7 mouse cellular contexts compared by ENCODE assay signal in genomic region chr17:34589681-34590101, GRCm38 (mm10). TPM values are rescaled to one million over a fixed set of nuclear protein-coding genes. Genes with fewer than 3 reads are reported as not detected.
DNase-seq lines count a peak whose midpoint lies in the region; ATAC-seq and TF ChIP-seq lines count a peak whose summit lies in the region.

Gene Gpsm3 (plus strand): TSS chr17:34589806.

- no peak for TF ChIP-seq EP300 in CH12.LX (IDR thresholded peaks at IDR 0.05; ENCODE audit: low read length)

- peak within 1 kb of the TSS; percentile 85 for H3K27ac ChIP-seq in CH12.LX (ENCODE audit: insufficient read depth, low read depth)
- H3K27ac ChIP-seq in intestine, embryonic 14.5 days (ENCODE audit: low read depth): peak within 1 kb of the TSS; percentile 95
- no peak within 1 kb of the TSS for H3K27ac ChIP-seq in olfactory bulb, adult 2 months (ENCODE audit: insufficient read depth, low read depth, low read length)

- dilution Hi-C loops in CH12.LX (cut with MboI; ENCODE audit: extremely low pct_ligation_motif_present, extremely low pct_unique_long_range_greater_than_20kb, low sequenced_read_pairs): no loop called here

- no peaks in the 10 kb centered on the region for H3K27me3 ChIP-seq in CH12.LX (replicated peaks)
- no peaks in the 10 kb centered on the region for H3K27me3 ChIP-seq in intestine, embryonic 14.5 days (replicated peaks; ENCODE audit: control insufficient read depth, insufficient read depth, low read length)

- ATAC-seq in intestine, embryonic 14.5 days (replicated peaks; ENCODE audit: low FRiP score, low TSS enrichment, low read depth): no peak

- TF ChIP-seq RAD21 in CH12.LX (IDR thresholded peaks at IDR 0.05; ENCODE audit: low read depth, low read length): no peak

- peak; percentile 65 for TF ChIP-seq POLR2A in CH12.LX (IDR thresholded peaks at IDR 0.05; ENCODE audit: low read depth, low read length)
- peak; percentile 73; the same call in 1 of the 2 replicates for TF ChIP-seq POLR2A in lung, adult 2 months (IDR thresholded peaks at IDR 0.05; ENCODE audit: borderline replicate concordance, extremely low read depth, low read depth, low read length)
- no peak for TF ChIP-seq POLR2A in olfactory bulb, adult 2 months (IDR thresholded peaks at IDR 0.05; ENCODE audit: insufficient read depth, low read depth, low read length)

- peak within 1 kb of the TSS; percentile 73 for H3K4me2 ChIP-seq in CH12.LX (ENCODE audit: insufficient read depth, low read depth, poor library complexity, severe bottlenecking)
- peak within 1 kb of the TSS; percentile 31 for H3K4me2 ChIP-seq in intestine, embryonic 14.5 days (ENCODE audit: low read length)

- peaks cover 6 to 15% of the 10 kb centered on the region in 2 experiments for H3K36me3 ChIP-seq in CH12.LX (replicated peaks in 1 of 2; ENCODE audit: control insufficient read depth in 1 of 2, insufficient read depth in 1 of 2, low read length in 1 of 2)
- H3K36me3 ChIP-seq in intestine, embryonic 14.5 days (ENCODE audit: control insufficient read depth, insufficient read depth, low read length): peaks cover 5% of the 10 kb centered on the region

- no peaks in the 10 kb centered on the region; the same call in 1 of the 2 replicates for H3K79me2 ChIP-seq in CH12.LX (replicated peaks; ENCODE audit: control insufficient read depth, extremely low read depth, insufficient read depth, poor library complexity, severe bottlenecking)

- H3K4me3 ChIP-seq in CH12.LX (replicated peaks in 1 of 3; ENCODE audit: low read depth in 2 of 3, low read length in 2 of 3, poor library complexity in 1 of 3): peak within 1 kb of the TSS; percentile 51 to 88 (median 82)
- no peak within 1 kb of the TSS for H3K4me3 ChIP-seq in intestine, embryonic 14.5 days (ENCODE audit: low read depth, low read length)
- peak within 1 kb of the TSS; percentile 56 for H3K4me3 ChIP-seq in lung, adult 2 months (replicated peaks; ENCODE audit: extremely low read depth, low read depth, low read length)
- H3K4me3 ChIP-seq in olfactory bulb, adult 2 months (ENCODE audit: insufficient read depth, low read depth, low read length): 0 out of 2 replicates have a peak within 1 kb of the TSS, but pooled peaks have one; percentile 21

- TF ChIP-seq CTCF in CH12.LX (conservative IDR thresholded peaks at IDR 0.05 in 1 of 2, IDR thresholded peaks at IDR 0.05 in 1 of 2; ENCODE audit: low read depth in 2 of 2, low read length in 2 of 2): no peak
- TF ChIP-seq CTCF in lung, adult 2 months (IDR thresholded peaks at IDR 0.05; ENCODE audit: insufficient read depth, low read length): no peak
- no peak for TF ChIP-seq CTCF in olfactory bulb, adult 2 months (IDR thresholded peaks at IDR 0.05; ENCODE audit: insufficient read depth, low read depth, low read length)

- peaks cover 8 to 47% of the 10 kb centered on the region in 2 experiments; a peak in 2 of 4 replicates for H3K4me1 ChIP-seq in CH12.LX (ENCODE audit: control insufficient read depth in 1 of 2, insufficient read depth in 2 of 2)
- H3K4me1 ChIP-seq in intestine, embryonic 14.5 days (replicated peaks; ENCODE audit: control insufficient read depth, insufficient read depth, low read length): peaks cover 57% of the 10 kb centered on the region
- peaks cover 19% of the 10 kb centered on the region for H3K4me1 ChIP-seq in lung, adult 2 months (ENCODE audit: control insufficient read depth, insufficient read depth, low read length)
- peaks cover 47% of the 10 kb centered on the region for H3K4me1 ChIP-seq in olfactory bulb, adult 2 months (ENCODE audit: control insufficient read depth, insufficient read depth, low read length)

- in situ Hi-C loops in CH12.LX (cut with MboI; ENCODE audit: low pct_ligation_motif_present, low pct_unique_long_range_greater_than_20kb, low sequenced_read_pairs): no loop called here

- H3K9ac ChIP-seq in CH12.LX (ENCODE audit: insufficient read depth, low read depth): peak within 1 kb of the TSS; percentile 67
- no peak within 1 kb of the TSS for H3K9ac ChIP-seq in intestine, embryonic 14.5 days (ENCODE audit: low read length)

- intact Hi-C loops in left cerebral cortex, postnatal 14 days (cut with DNase I): loop anchor here (5.0 kb wide), 1 partner anchor 467 kb away; the partner anchor contains the start of gene Brd2

- no peaks in the 10 kb centered on the region for H3K9me3 ChIP-seq in CH12.LX (replicated peaks; ENCODE audit: low read length)
- no peaks in the 10 kb centered on the region for H3K9me3 ChIP-seq in intestine, embryonic 14.5 days (ENCODE audit: control insufficient read depth, low read length)

- 15% methylated on average over 7 of the region's 7 CpGs for WGBS in intestine, embryonic 14.5 days
- WGBS in lung, adult 2 months: 10% methylated on average over 7 of the region's 7 CpGs
- WGBS in olfactory bulb, adult 2 months: 55% methylated on average over 7 of the region's 7 CpGs

- DNase-seq in CH12.LX (ENCODE audit: extremely low read depth) (peak; percentile 60), NIH3T3 (ENCODE audit: low read depth) (peak; percentile 20)
- no peak for DNase-seq in gonadal fat pad, adult 2 months (ENCODE audit: low read depth)
- no peak for DNase-seq in intestine, embryonic 14.5 days (ENCODE audit: low spot score)
- DNase-seq in lung, adult 2 months: peak; percentile 46
- no peak for DNase-seq in left cerebral cortex, postnatal 14 days (ENCODE audit: low spot score in 2 of 2)

TF ChIP-seq in CH12.LX, 34 proteins besides CTCF, POLR2A, EP300 and RAD21:
- peak; percentile 92; the same call in 1 of the 2 replicates for TF ChIP-seq SIN3A (IDR thresholded peaks at IDR 0.05; ENCODE audit: low read length)
- TF ChIP-seq HCFC1 (IDR thresholded peaks at IDR 0.05; ENCODE audit: low read depth, low read length): peak; percentile 68
- no peak for TF ChIP-seq SMC3 (IDR thresholded peaks at IDR 0.05; ENCODE audit: low read depth, low read length)
- TF ChIP-seq TCF12 (IDR thresholded peaks at IDR 0.05; ENCODE audit: low read depth, low read length): peak; percentile 47; the same call in 1 of the 2 replicates
- peak; percentile 59; the same call in 1 of the 2 replicates for TF ChIP-seq ZMIZ1 (IDR thresholded peaks at IDR 0.05; ENCODE audit: low read depth, low read length)
- TF ChIP-seq MAZ (IDR thresholded peaks at IDR 0.05; ENCODE audit: low read depth, low read length): peak; percentile 75
- peak; percentile 85 for TF ChIP-seq ELF1 (IDR thresholded peaks at IDR 0.05; ENCODE audit: low read depth, low read length)
- no peak for TF ChIP-seq USF2 (conservative IDR thresholded peaks at IDR 0.05; ENCODE audit: low read depth, low read length)
- peak; percentile 49; the same call in 1 of the 2 replicates for TF ChIP-seq IRF4 (IDR thresholded peaks at IDR 0.05; ENCODE audit: low read depth, low read length)
- TF ChIP-seq TBP (conservative IDR thresholded peaks at IDR 0.05; ENCODE audit: low read depth, low read length): 0 out of 2 replicates have a peak, but pooled peaks have one; percentile 33
- peak; percentile 58; the same call in 1 of the 2 replicates for TF ChIP-seq NELFE (IDR thresholded peaks at IDR 0.05; ENCODE audit: low read depth, low read length)
- TF ChIP-seq MXI1 (IDR thresholded peaks at IDR 0.05; ENCODE audit: low read depth, low read length): peak; percentile 72
- peak; percentile 75 for TF ChIP-seq CHD2 (IDR thresholded peaks at IDR 0.05; ENCODE audit: low read length)
- no peak for TF ChIP-seq KAT2A (IDR thresholded peaks at IDR 0.05; ENCODE audit: insufficient replicate concordance, low read length)
- no peak for TF ChIP-seq MYC (IDR thresholded peaks at IDR 0.05; ENCODE audit: low read depth, low read length)
- peak; percentile 24; the same call in 1 of the 2 replicates for TF ChIP-seq ETS1 (conservative IDR thresholded peaks at IDR 0.05; ENCODE audit: low read depth, low read length)
- TF ChIP-seq POLR2AphosphoS2 (IDR thresholded peaks at IDR 0.05; ENCODE audit: low read depth, low read length): no peak

RNA-seq across cellular contexts. Expression of gene Gpsm3, which starts in this region (rescaled TPM):
- 14.9 and 18.2 TPM in 2 replicates for total RNA-seq in CH12.LX (2012; rRNA removed)
- total RNA-seq in CH12.LX (2014; rRNA removed): 8.5 and 13.0 TPM in 2 replicates
- polyA plus RNA-seq in CH12.LX (2012; ENCODE audit: insufficient read length, low read depth): 38.7 and 52.6 TPM in 2 replicates
- 10.0 and 10.1 TPM in 2 replicates for polyA plus RNA-seq in gonadal fat pad, adult 2 months (2012; rRNA removed)
- polyA plus RNA-seq in intestine, embryonic 14.5 days (2014; fragmentation: Nextera tagmentation; extraction: Ambion mirVana): 10.3 and 12.6 TPM in 2 replicates
- 32.2 and 35.6 TPM in 2 replicates for polyA plus RNA-seq in lung, adult 2 months (2012; rRNA removed)
- polyA plus RNA-seq in olfactory bulb, adult 2 months (2012; ENCODE audit: insufficient read depth, insufficient read length, low replicate concordance, missing spikeins): not detected in 2 replicates
- 1 to 10 TPM; 3.2 to 3.4 TPM for total RNA-seq in left cerebral cortex, postnatal 14 days (2021)

Comparison
In these comparisons a context has a peak if more than half of its experiments do, and no peak if none do; other contexts are left out.
1. DNase-seq: peak in CH12.LX (single experiment), NIH3T3 (single experiment) and lung, adult 2 months (single experiment); none in gonadal fat pad, adult 2 months (single experiment), intestine, embryonic 14.5 days (single experiment) and left cerebral cortex, postnatal 14 days (0 of 2).